Mouse (Mus musculus) lung, adult 2 months (tissue): Measurements from ENCODE around the gene A930017K11Rik.

Experiments
- CTCF ChIP-seq: fragments of 200-500 bp; IDR thresholded peaks from 2 replicates; pipeline ENCODE4 v1.5.1; 2011; ENCODE audit warnings: mild to moderate bottlenecking, low read length, control low read depth; ENCODE audit not compliant: insufficient read depth
- POLR2A ChIP-seq: fragments of 200-500 bp; IDR thresholded peaks from 2 replicates; pipeline ENCODE4 v1.6.1; 2011; ENCODE audit warnings: low read depth, mild to moderate bottlenecking, control low read depth, low read length, borderline replicate concordance; ENCODE audit errors: extremely low read depth

- no peak for TF ChIP-seq CTCF
- TF ChIP-seq POLR2A, result no peak
These were observed at the start of gene A930017K11Rik for GRCm38 (mm10) chr17:25951803-25952623.
